Mouse (Mus musculus) mouse embryonic stem cell (cell line): ENCODE results near the gene Cpne9.

ENCODE experiments used
- in situ Hi-C, 2 experiments: fragments of 300-500 bp; cut with MboI; formaldehyde crosslinking; loops; 1 replicate in 1 of 2; 3 replicates in 1 of 2; pipeline ENCODE4 v1.14.3; 2019 to 2020; ENCODE audit warnings: low sequenced_read_pairs in 2 of 2, low pct_unique_long_range_greater_than_20kb in 1 of 2, mixed read lengths in 1 of 2; ENCODE audit not compliant: unreplicated experiment in 1 of 2

The Cpne9 gene

GRCm38 (mm10) chr6:113282101-113282802 is at the start of gene Cpne9:
TSS of gene Cpne9 (plus strand) at chr6:113282307.
- in situ Hi-C loops: no loop called here

DNA sequence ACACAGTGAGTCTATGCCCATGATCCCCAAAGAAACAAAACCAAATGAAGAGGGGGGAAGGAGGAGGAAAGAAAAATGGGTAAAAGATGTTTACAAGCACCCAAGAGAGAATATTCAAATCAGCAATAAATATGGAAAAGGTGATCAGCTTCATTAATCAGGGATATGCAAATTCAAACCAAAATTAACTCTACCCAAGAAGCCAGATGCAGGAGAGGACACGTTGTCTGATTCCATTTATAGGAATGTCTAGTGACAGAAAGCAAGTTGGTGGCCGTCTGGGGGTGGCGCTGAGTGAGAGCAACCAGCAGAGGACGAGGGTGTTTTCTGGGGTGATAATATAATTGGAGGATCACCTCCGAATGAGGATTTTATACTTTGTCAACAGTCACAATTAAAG is 47.0 kb upstream of the Cpne9 start:
- in situ Hi-C loops: no loop called here

DNA sequence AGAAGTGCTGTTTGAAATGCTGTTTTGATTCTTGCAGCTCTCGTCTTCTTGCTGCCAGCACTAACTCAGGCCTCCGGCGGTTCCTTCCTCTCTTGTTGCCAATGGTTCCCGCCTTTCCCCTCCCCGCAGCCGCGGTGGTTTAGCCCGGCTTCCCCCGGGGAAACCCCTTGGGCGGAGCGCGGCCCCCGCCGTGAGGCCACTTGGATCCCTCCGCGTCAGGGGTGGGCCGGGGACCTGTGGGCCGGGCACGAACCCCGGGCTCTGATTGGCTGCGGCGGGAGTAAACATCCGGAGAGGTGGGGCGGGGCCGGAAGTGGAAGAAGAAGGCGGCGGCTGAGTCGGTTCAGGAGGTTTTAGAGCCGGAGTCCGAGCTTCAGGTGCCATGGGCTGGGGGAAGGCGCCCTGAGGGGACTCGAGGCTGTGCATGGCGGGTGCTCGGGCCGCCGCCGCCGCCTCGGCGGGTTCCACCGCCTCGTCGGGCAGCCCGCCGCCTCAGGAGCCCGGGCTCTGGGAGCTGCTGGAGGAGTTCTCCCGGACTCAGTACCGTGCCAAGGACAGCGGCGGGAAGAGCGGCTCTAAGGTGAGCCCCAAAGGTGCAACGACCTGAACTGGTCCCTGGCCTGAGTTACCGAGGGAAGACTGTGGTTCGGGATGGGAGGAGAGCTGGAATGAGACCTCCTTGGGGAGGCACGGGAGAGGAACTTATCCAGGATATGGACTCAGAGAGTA is 44.4 kb upstream of the Cpne9 start, which contains the start of gene Mtmr14:
Gene Mtmr14 (plus strand): TSS at position 302 of the 729 bp plus-strand sequence.
- in situ Hi-C loops: no loop called here

GRCm38 (mm10) chr6:113238442-113238841 is 43.7 kb upstream of the Cpne9 start:
- in situ Hi-C loops: no loop called here

GRCm38 (mm10) chr6:113242753-113243152 is 39.4 kb upstream of the Cpne9 start:
- in situ Hi-C loops: no loop called here

DNA sequence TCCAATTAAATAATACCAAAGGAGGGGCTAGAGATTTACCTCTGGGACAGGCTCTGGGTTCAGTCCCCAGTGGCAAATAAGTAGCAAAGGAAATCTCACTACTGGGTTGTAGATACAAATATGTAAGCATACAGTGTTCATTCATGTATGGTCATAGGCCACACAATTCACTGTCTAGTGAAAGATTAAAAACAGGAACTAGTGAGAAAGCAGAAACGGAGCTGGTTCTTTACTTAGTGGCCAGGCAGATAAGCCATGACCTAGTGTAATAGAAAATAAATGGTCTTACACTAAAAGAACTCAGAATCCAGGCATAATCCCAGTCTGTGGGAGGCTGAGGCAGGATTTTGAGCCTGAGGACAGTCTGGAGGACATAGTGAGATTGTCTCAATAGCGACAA is 36.5 kb upstream of the Cpne9 start:
- in situ Hi-C loops: no loop called here

DNA sequence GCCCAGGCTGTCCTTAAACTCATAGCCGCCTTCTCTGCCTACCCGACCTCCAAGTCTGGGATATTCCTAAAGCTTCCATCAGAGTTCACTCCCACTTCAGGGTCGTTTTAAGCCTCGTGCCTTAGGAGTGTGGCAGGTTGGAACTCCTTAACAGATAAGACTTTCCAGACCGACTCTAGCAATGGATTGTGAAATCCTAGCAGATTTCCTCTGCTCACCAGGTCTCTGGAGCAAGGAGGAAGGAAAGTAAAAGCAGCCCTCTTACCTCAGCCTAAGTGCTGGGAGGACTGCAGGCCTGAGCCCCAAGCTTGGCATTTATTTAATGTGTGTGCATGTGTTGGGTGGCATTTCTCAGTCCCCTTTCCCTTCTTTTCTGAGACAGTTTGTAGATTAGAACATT is 31.3 kb upstream of the Cpne9 start:
- in situ Hi-C loops: no loop called here

GRCm38 (mm10) chr6:113251921-113252320 is 30.2 kb upstream of the Cpne9 start:
- in situ Hi-C loops: no loop called here

DNA sequence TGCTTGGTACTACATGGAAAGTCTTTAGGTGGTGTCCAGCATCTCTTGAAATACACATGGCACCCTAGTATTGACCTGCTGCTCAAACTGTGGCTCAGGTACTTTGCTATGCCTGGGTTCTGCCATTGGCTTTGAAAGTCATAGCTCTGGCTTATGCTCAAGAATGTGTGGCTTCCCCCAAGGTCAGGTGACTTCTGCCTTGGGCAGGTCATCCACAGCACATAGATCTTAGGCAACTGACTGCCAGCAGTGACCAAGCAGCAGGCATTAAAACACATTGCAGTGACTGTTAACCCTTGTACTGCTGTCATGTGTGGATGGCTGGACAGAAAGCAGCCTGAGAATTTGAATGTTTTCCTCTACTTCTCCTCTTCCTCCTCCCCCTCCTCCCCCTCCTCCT is 27.2 kb upstream of the Cpne9 start:
- in situ Hi-C loops: no loop called here

DNA sequence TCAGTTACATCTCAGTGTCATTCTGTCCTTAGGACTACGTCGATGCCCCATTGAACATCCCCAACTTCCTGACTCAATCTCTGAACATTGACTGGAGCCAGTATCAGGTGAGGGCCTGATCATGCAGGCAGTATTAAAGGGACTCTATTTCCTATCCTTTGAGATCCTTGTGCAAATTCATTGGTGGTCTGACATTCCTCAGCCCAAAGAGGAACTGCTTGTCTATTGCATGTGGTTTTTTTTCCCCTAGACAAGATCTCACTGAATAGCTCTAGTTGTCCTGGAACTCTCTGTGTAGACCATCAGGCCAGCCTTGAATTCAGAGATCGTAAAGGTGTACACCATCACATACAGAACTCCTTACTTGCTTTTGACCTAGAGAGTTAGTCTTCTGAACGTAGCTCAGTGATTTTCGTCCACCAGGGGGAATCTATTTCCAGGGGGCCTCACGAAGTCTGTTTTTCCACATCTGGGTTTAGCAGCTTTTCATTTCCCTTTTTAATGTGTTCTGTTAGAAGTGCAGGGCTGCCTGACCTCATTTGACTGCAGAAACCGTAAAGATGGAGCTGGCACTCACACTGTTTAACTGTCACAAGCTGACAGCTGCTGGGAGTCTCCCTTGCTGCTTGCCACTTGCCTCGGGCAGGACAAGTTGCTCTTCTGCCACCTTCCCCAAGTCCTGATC is 20.8 kb upstream of the Cpne9 start:
- in situ Hi-C loops: no loop called here

GRCm38 (mm10) chr6:113263531-113263930 is 18.6 kb upstream of the Cpne9 start:
- in situ Hi-C loops: no loop called here

GRCm38 (mm10) chr6:113264429-113264828 is 17.7 kb upstream of the Cpne9 start:
- in situ Hi-C loops: no loop called here

DNA sequence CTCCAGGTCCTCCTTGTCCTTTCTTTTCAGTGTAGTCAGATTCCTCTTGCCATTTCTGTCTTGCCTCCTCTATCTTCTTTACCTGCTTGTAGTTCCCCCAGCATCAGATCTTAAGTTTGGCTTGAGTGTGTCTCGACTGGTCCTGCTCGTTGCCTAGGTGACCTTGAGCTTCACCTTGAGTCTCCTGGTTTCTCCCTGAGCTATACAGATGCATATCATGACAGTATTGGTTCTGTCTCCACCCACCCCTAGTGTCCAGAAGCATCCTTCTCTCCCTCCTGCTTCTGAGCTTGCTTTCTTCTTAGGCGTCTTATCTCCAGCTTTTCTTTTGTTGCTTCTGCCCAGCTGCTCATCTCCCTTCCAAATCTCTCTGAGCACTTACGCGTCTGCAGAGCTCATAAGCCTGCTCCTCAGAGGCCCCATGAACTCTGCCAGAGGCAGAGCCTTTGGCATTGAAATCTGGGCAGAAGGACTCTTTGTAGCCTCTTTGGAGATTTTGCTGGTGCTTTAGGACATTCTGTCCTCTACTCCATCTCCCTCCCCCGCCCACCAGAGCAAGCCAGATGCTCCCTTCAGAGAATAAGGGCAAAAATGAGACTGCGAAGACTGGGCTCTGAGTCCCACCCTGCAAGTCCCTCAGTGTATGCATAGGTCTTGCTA is 15.0 kb upstream of the Cpne9 start:
- in situ Hi-C loops: no loop called here

GRCm38 (mm10) chr6:113267988-113268387 is 14.1 kb upstream of the Cpne9 start:
- in situ Hi-C loops: no loop called here

- in situ Hi-C loops: no loop called here
Measured at GRCm38 (mm10) chr6:113272365-113272764, 9.7 kb upstream of the Cpne9 start.

DNA sequence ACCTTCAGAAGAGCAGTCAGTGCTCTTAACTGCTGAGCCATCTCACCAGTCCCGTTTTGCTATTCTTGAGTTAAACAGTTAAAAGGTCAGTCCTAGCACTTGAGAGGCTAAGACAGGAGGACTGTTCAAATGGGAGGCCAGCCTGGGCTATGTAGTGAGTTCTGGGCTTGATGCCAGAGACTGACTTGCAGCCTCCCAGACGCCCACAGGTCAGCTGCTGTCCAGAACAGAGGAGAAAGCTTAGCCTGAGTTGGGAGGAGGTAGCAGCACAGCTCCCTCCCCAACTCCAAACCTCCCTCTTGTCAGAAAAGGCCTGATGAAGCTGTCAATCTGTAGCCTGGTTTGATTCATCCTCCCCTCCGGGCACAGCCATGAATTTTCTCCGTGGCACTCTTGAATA is 5.3 kb upstream of the Cpne9 start:
- in situ Hi-C loops: no loop called here

GRCm38 (mm10) chr6:113281676-113282075 is 431 bp upstream of the Cpne9 start:
- in situ Hi-C loops: no loop called here

DNA sequence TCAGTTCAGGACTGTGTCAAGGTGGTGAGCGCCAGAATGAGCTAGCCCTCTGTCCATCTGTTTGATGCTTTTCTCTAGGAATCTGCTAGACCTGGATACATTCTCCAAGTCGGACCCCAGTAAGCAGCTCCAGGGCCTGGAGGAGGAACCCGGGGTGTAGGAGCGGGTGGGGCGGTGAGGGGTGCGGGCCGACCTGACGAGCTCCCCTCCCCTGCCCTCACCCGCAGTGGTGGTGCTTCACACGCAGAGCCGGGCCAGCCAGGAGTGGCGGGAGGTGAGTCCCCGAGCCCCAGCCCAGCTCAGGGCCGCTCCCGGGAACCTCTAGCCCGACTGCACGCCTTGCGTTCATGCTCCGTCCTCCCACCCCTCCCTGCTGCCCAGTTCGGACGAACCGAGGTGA is 862 bp downstream of the Cpne9 start:
- in situ Hi-C loops: no loop called here

GRCm38 (mm10) chr6:113283500-113283899 is 1.4 kb downstream of the Cpne9 start:
- in situ Hi-C loops: no loop called here
